Mouse (Mus musculus) thymus, postnatal 10 days (tissue): ENCODE measurements around the gene Fam76b.

Experiments used
- DNase-seq, 2 experiments: peaks; one replicate each; pipeline ENCODE4 v3.0.0; 2021; ENCODE audit warnings: low spot score in 2 of 2

The Fam76b gene

GRCm38 (mm10) chr9:13867646-13868045 lies 40.1 kb downstream of the Fam76b start:
- DNase-seq = no peak

GRCm38 (mm10) chr9:13871631-13872030 lies 44.1 kb downstream of the Fam76b start:
- no peak for DNase-seq

- no peak for DNase-seq
These were observed 46.8 kb downstream of the Fam76b start for GRCm38 (mm10) chr9:13874359-13874758.

GRCm38 (mm10) chr9:13875340-13875739 lies 47.8 kb downstream of the Fam76b start:
- DNase-seq = no peak

- no peak for DNase-seq
These were observed 53.2 kb downstream of the Fam76b start for GRCm38 (mm10) chr9:13880761-13881160.

- DNase-seq = no peak
These were observed 55.0 kb downstream of the Fam76b start for GRCm38 (mm10) chr9:13882478-13882877.

GRCm38 (mm10) chr9:13888981-13889380 lies 61.5 kb downstream of the Fam76b start:
- DNase-seq = no peak

GRCm38 (mm10) chr9:13889657-13890056 lies 62.1 kb downstream of the Fam76b start:
- DNase-seq = peak; percentile 18 to 70

GRCm38 (mm10) chr9:13890171-13890570 lies 62.7 kb downstream of the Fam76b start:
- no peak for DNase-seq

GRCm38 (mm10) chr9:13891888-13892287 lies 64.4 kb downstream of the Fam76b start:
- no peak for DNase-seq

GRCm38 (mm10) chr9:13893044-13893443 lies 65.5 kb downstream of the Fam76b start:
- no peak for DNase-seq

GRCm38 (mm10) chr9:13894491-13894890 lies 67.0 kb downstream of the Fam76b start:
- DNase-seq = no peak

GRCm38 (mm10) chr9:13894936-13895335 lies 67.4 kb downstream of the Fam76b start:
- no peak for DNase-seq

- no peak for DNase-seq
These were observed 68.5 kb downstream of the Fam76b start for GRCm38 (mm10) chr9:13896055-13896454.

GRCm38 (mm10) chr9:13898510-13899305 lies 71.2 kb downstream of the Fam76b start:
- DNase-seq = no peak

- DNase-seq = no peak
These were observed 74.5 kb downstream of the Fam76b start for GRCm38 (mm10) chr9:13902030-13902429.

- DNase-seq = no peak
These were observed 76.7 kb downstream of the Fam76b start for GRCm38 (mm10) chr9:13904091-13904779.
